Mouse (Mus musculus) erythroblast, embryonic 14.5 days (primary cell): ENCODE measurements around the gene Sarnp. TPM values are rescaled to one million over a fixed set of nuclear protein-coding genes. Genes with fewer than 3 reads are reported as not detected.
A peak's percentile ranks its signal among the peaks of the same experiment; 100 is the strongest.
"Not testable (repeated sequence)": the region's sequence is repeated elsewhere in the genome, so short reads cannot be mapped to it uniquely, and the experiment has no call there.

ENCODE experiments used
- H3K27me3 ChIP-seq: 2 replicates; pipeline ENCODE4 v1.6.1; 2012; ENCODE audit warnings: inconsistent platforms; ENCODE audit not compliant: control insufficient read depth
- H3K36me3 ChIP-seq: 2 replicates; pipeline ENCODE4 v1.6.1; 2012; ENCODE audit warnings: mild to moderate bottlenecking, inconsistent platforms; ENCODE audit not compliant: control insufficient read depth
- H3K4me1 ChIP-seq: 2 replicates; pipeline ENCODE4 v1.6.1; 2012; ENCODE audit warnings: inconsistent platforms; ENCODE audit not compliant: control insufficient read depth
- H3K4me3 ChIP-seq: replicated peaks from 2 replicates; pipeline ENCODE3; 2012; ENCODE audit warnings: moderate library complexity, mild to moderate bottlenecking, inconsistent platforms
- H3K9me3 ChIP-seq: 2 replicates; pipeline ENCODE4 v1.6.1; 2012; ENCODE audit warnings: low read length, inconsistent platforms, mixed read lengths; ENCODE audit not compliant: control insufficient read depth
- GATA1 ChIP-seq: IDR thresholded peaks from 2 replicates; pipeline ENCODE4 v1.6.1; 2012; ENCODE audit warnings: low read length, inconsistent platforms, mixed read lengths
- TAL1 ChIP-seq: IDR thresholded peaks from 3 replicates; pipeline ENCODE4 v1.6.1; 2012; ENCODE audit warnings: low read length, inconsistent platforms, mixed read lengths
- polyA plus RNA-seq: library from polyadenylated mRNA; stranded (reverse); fragments of >175 nt; gene quantifications from 2 replicates; pipeline ENCODE4 v1.2.3, GENCODE M21; 2012

Gene Sarnp
- polyA plus RNA-seq, 1 experiment = 2.5 TPM

GRCm38 (mm10) chr10:128805092-128806000, 11.8 kb upstream of the Sarnp start:
- Histone ChIP-seq H3K9me3 (no peaks in the 10 kb centered on the region), H3K4me1 (peaks cover 49% of the 10 kb centered on the region)

DNA sequence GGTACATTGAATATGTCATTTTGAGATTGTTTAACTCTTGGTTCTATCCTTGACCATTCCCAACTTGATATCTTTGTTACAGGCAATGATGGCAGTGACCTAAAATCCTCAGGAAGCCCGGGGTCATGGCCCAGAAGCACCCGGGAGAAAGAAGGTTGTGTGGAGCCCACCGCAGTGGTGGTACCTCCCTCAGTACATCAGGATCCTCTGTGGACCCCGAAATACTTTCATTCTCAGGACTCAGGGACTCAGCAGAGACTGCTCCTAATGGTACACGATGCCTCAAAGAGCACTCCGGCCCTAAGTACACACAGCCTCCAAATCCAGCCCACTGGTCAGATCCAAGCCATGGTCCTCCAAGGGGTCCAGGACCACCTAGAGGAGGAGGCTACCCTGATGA, 11.0 kb upstream of the Sarnp start:
- TF ChIP-seq TAL1 (no peak), GATA1 (no peak)
- Histone ChIP-seq H3K27me3 (peaks cover 24% of the 10 kb centered on the region), H3K4me3 (peak overlapping the region; percentile 91), H3K36me3 (peaks cover 38% of the 10 kb centered on the region), H3K9me3 (no peaks in the 10 kb centered on the region), H3K4me1 (peaks cover 49% of the 10 kb centered on the region)

More at GRCm38 (mm10) chr10:128805092-128806000, 11.8 kb upstream of the Sarnp start:
- H3K27me3 ChIP-seq = peaks cover 24% of the 10 kb centered on the region
- TF ChIP-seq GATA1 (no peak), TAL1 (no peak)
- H3K36me3 ChIP-seq = peaks cover 39% of the 10 kb centered on the region
- peak overlapping the region; percentile 91 for H3K4me3 ChIP-seq

- TF ChIP-seq GATA1 = no peak
- TF ChIP-seq TAL1 = no peak
- H3K36me3 ChIP-seq = peaks cover 38% of the 10 kb centered on the region
- H3K9me3 ChIP-seq = no peaks in the 10 kb centered on the region
- peaks cover 22% of the 10 kb centered on the region for H3K27me3 ChIP-seq
- peak overlapping the region; percentile 91 for H3K4me3 ChIP-seq
- H3K4me1 ChIP-seq = peaks cover 49% of the 10 kb centered on the region
Observed at GRCm38 (mm10) chr10:128807018-128807417, 10.1 kb upstream of the Sarnp start.

DNA sequence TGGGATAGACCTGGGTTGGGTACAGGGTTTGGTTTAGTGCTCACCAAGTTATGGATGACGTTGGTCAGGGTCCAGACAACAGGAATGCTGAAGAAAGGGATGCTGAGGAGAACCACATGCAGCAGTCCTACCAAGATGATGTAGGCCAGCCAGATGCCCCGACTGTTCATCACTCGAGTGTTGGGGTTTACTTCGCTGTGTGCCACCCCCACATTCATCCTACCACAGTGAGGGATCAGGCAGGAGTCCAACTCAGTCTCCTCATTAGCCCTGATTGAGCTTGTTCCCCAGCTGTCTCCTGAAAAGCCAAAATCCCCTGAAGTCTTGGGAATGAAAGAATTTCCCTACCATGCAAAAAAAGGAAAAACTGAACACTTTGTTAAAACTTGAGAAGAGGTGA, 3.1 kb downstream of the Sarnp start:
- TF ChIP-seq TAL1 = no peak
- TF ChIP-seq GATA1 = no peak
- H3K4me3 ChIP-seq = peak overlapping the region; percentile 99
- H3K4me1 ChIP-seq = peaks cover 32% of the 10 kb centered on the region
- no peaks in the 10 kb centered on the region for H3K9me3 ChIP-seq
- peaks cover 65% of the 10 kb centered on the region for H3K36me3 ChIP-seq
- H3K27me3 ChIP-seq = no peaks in the 10 kb centered on the region

DNA sequence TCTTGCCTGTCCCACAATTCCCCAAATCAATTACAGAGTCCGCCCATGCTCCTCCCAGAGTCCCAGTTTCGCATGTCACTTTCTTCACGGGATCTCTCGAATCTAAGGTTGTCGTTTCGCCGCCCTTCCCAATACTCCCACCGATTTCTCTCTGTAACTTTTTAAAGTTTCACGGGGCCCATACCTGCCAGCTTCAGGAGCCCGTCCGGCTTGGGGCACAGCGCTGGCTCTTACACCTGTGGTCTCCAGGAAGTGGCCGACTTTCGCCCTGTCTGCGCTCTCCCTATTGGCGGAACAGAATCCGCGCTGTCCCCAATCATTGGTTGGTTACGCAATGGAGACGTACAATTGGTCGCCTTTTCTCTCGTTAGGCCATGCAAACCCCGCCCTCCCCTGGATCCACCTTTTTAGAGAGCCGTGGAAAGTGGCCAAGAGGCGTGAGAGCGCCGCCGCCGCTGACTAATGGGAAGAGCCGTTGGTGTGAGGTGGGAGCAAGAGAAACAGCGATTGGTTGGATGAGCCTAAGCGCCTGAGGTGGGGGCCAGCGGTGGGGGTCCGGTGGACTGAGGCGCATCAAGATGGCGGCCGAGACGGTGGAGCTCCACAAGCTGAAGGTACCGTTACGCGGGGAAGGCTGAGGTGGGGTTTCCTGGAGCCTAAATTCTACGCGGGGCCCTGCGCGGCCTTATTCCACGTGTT, 4.4 kb downstream of the Sarnp start, which contains the start of gene Ormdl2:
Gene Ormdl2, minus strand, starts transcription at position 288 of the 699 bp plus-strand sequence.
- no peaks in the 10 kb centered on the region for H3K9me3 ChIP-seq
- peak within 1 kb of the TSS; percentile 99 for H3K4me3 ChIP-seq
- H3K4me1 ChIP-seq = peaks cover 32% of the 10 kb centered on the region
- TF ChIP-seq GATA1 (no peak), TAL1 (no peak)
- H3K27me3 ChIP-seq = no peaks in the 10 kb centered on the region
- peaks cover 64% of the 10 kb centered on the region for H3K36me3 ChIP-seq

DNA sequence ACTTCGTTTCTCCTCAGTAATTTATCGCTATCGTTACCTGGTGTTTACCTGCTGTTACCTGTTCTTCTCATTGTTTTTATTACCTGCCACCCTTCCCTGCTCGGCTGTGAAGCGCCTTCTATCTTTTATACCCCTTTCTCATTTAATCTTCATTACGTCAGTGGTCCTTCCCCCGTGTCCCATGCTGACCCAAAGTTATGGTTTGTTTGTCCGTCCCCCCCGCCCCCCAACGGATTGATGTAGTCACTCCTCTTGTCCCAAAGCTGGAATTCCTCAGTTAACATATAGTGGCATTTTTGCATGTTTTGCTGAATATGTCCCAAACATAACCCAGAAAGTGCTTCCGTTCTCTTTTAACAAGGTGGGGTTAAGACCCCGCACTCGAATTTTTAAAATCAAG, 5.0 kb downstream of the Sarnp start:
- no peak for TF ChIP-seq TAL1
- no peak for TF ChIP-seq GATA1
- peak overlapping the region; percentile 99 for H3K4me3 ChIP-seq
- H3K36me3 ChIP-seq = peaks cover 63% of the 10 kb centered on the region

DNA sequence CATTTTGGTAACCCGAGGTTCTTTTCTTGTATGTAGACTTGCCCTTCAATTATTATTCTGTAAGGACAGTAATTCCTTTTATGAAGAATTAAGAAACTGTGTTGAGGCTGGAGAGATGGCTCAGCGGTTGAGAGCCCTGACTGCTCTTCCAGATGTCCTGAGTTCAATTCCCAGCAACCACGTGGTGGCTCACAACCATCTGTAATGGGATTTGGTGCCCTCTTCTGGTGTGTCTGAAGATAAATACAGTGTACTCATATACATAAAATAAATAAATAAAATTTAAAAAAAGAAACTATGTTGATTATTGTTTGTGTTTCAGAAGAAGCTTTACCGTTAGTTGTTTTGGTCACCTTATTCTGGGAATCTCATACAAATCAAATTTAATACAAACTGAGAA, 6.0 kb downstream of the Sarnp start:
- H3K27me3 ChIP-seq, H3K9me3 ChIP-seq: not testable (repeated sequence)
- H3K36me3 ChIP-seq = peaks cover 61% of the 10 kb centered on the region
- peak overlapping the region; percentile 99 for H3K4me3 ChIP-seq
- H3K4me1 ChIP-seq = peaks cover 32% of the 10 kb centered on the region

More for the DNA sequence above, 5.0 kb downstream of the Sarnp start:
- peaks cover 32% of the 10 kb centered on the region for H3K4me1 ChIP-seq
- H3K27me3 ChIP-seq = no peaks in the 10 kb centered on the region
- H3K9me3 ChIP-seq = no peaks in the 10 kb centered on the region

DNA sequence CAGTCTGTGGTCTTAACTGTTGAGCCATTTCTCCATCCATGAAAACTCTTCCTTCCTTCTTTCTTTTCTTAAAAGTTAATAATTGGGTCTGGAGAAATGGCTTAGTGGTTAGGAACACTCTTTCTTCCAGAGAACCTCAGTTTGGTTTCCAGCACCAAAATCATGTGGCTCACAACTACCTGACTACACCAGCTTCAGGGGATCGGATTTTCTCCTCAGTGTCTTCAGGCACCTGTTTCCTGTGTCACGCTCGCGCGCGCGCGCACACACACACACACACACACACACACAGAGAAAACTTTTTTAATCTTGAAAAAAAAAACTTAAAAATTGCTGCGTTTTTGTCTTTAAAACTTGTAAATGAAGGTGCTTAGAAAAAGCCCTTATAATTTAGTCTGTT, 6.7 kb downstream of the Sarnp start:
- no peaks in the 10 kb centered on the region for H3K9me3 ChIP-seq
- peaks cover 58% of the 10 kb centered on the region for H3K36me3 ChIP-seq
- no peak for TF ChIP-seq GATA1
- no peak for TF ChIP-seq TAL1
- H3K4me3 ChIP-seq = no peak overlapping the region
- no peaks in the 10 kb centered on the region for H3K27me3 ChIP-seq
- H3K4me1 ChIP-seq = peaks cover 32% of the 10 kb centered on the region

GRCm38 (mm10) chr10:128837400-128837799, 20.3 kb downstream of the Sarnp start:
- Histone ChIP-seq H3K9me3 (0 out of 2 replicates have a peak, but pooled peaks cover 2% of the 10 kb centered on the region), H3K27me3 (no peaks in the 10 kb centered on the region), H3K4me3 (no peak overlapping the region), H3K36me3 (peaks cover 89% of the 10 kb centered on the region), H3K4me1 (peaks cover 35% of the 10 kb centered on the region)
- TF ChIP-seq TAL1 (no peak), GATA1 (no peak)

GRCm38 (mm10) chr10:128839434-128839833, 22.3 kb downstream of the Sarnp start:
- no peak overlapping the region for H3K4me3 ChIP-seq
- peaks cover 86% of the 10 kb centered on the region for H3K36me3 ChIP-seq
- no peaks in the 10 kb centered on the region for H3K27me3 ChIP-seq
- no peaks in the 10 kb centered on the region for H3K9me3 ChIP-seq
- TF ChIP-seq GATA1 (no peak), TAL1 (no peak)
- peaks cover 35% of the 10 kb centered on the region for H3K4me1 ChIP-seq
